Mouse (Mus musculus) C2C12 (cell line): ENCODE data around the gene Ss18l2. TPM values are rescaled to one million over a fixed set of nuclear protein-coding genes. Genes with fewer than 3 reads are reported as not detected.

ENCODE experiments used
- H3K27me3 ChIP-seq: one replicate; pipeline ENCODE4 v1.6.1; 2011; ENCODE audit not compliant: control insufficient read depth, insufficient read depth, insufficient read length
- H3K36me3 ChIP-seq: one replicate; pipeline ENCODE4 v1.6.1; 2011; ENCODE audit not compliant: control insufficient read depth, insufficient read depth
- H3K4me3 ChIP-seq: one replicate; pipeline ENCODE4 v1.5.1; 2011; ENCODE audit warnings: mild to moderate bottlenecking, control low read depth; ENCODE audit not compliant: poor library complexity, insufficient read depth, severe bottlenecking
- H3K79me2 ChIP-seq: one replicate; pipeline ENCODE4 v1.6.1; 2011; ENCODE audit not compliant: control insufficient read depth, insufficient read depth
- H3K79me3 ChIP-seq: one replicate; pipeline ENCODE4 v1.6.1; 2011; ENCODE audit warnings: low read depth, control low read depth
- H3ac ChIP-seq: one replicate; pipeline ENCODE3; 2011; ENCODE audit warnings: low read depth; ENCODE audit not compliant: control insufficient read depth, insufficient read length
- CEBPB ChIP-seq: IDR thresholded peaks from one replicate; pipeline ENCODE4 v1.6.1; 2011; ENCODE audit warnings: low read depth, mild to moderate bottlenecking, control low read depth, moderate library complexity
- CTCF ChIP-seq: IDR thresholded peaks from one replicate; pipeline ENCODE4 v1.5.1; 2011; ENCODE audit not compliant: control insufficient read depth, insufficient read depth, insufficient read length
- FOSL1 ChIP-seq: IDR thresholded peaks from one replicate; pipeline ENCODE4 v1.8.0; 2011; ENCODE audit warnings: mild to moderate bottlenecking, low read length; ENCODE audit not compliant: poor library complexity, insufficient read depth, severe bottlenecking
- MAX ChIP-seq: IDR thresholded peaks from one replicate; pipeline ENCODE4 v1.6.1; 2011; ENCODE audit warnings: mild to moderate bottlenecking, control low read depth
- MYOD1 ChIP-seq: IDR thresholded peaks from one replicate; pipeline ENCODE4 v1.6.1; 2011; ENCODE audit warnings: low read depth; ENCODE audit not compliant: control insufficient read depth, insufficient read length
- MYOG ChIP-seq: IDR thresholded peaks from one replicate; pipeline ENCODE4 v1.6.1; 2011; ENCODE audit not compliant: control insufficient read depth, insufficient read length; ENCODE audit errors: extremely low read depth
- USF1 ChIP-seq: IDR thresholded peaks from one replicate; pipeline ENCODE4 v1.6.1; 2011; ENCODE audit warnings: low read depth, mild to moderate bottlenecking, control low read depth, moderate library complexity
- polyA plus RNA-seq: library from polyadenylated mRNA; unstranded; fragments of >200 nt; fragmentation: generic; extraction: Trizol; gene quantifications from one replicate; pipeline ENCODE4 v1.2.1, GENCODE M21; 2012; ENCODE audit warnings: missing spikeins

Ss18l2 gene
- polyA plus RNA-seq, 1 experiment: 44.7 TPM

GRCm38 (mm10) chr9:121761787-121762186, 51.7 kb downstream of the Ss18l2 start:
- H3K4me3 ChIP-seq: no peak overlapping the region
- no peak for TF ChIP-seq CEBPB
- TF ChIP-seq CTCF: no peak
- TF ChIP-seq MAX: no peak
- no peak for TF ChIP-seq MYOD1
- TF ChIP-seq USF1: no peak
- TF ChIP-seq FOSL1: no peak
- TF ChIP-seq MYOG: no peak
- H3ac ChIP-seq: no peak overlapping the region
- H3K36me3 ChIP-seq: peaks cover 3% of the 10 kb centered on the region
- no peaks in the 10 kb centered on the region for H3K79me3 ChIP-seq
- H3K79me2 ChIP-seq: no peaks in the 10 kb centered on the region
- H3K27me3 ChIP-seq: no peaks in the 10 kb centered on the region

GRCm38 (mm10) chr9:121762248-121762647, 52.1 kb downstream of the Ss18l2 start:
- Histone ChIP-seq H3ac (no peak overlapping the region), H3K4me3 (no peak overlapping the region), H3K79me3 (no peaks in the 10 kb centered on the region), H3K79me2 (no peaks in the 10 kb centered on the region), H3K36me3 (no peaks in the 10 kb centered on the region), H3K27me3 (no peaks in the 10 kb centered on the region)
- TF ChIP-seq FOSL1: no peak
- no peak for TF ChIP-seq CTCF
- no peak for TF ChIP-seq MAX
- no peak for TF ChIP-seq CEBPB
- no peak for TF ChIP-seq USF1
- no peak for TF ChIP-seq MYOD1
- no peak for TF ChIP-seq MYOG

- H3K79me3 ChIP-seq: no peaks in the 10 kb centered on the region
- H3K36me3 ChIP-seq: no peaks in the 10 kb centered on the region
- H3K4me3 ChIP-seq: no peak overlapping the region
- H3K27me3 ChIP-seq: no peaks in the 10 kb centered on the region
- H3K79me2 ChIP-seq: no peaks in the 10 kb centered on the region
- H3ac ChIP-seq: no peak overlapping the region
- TF ChIP-seq CEBPB (no peak), MYOG (no peak), FOSL1 (no peak), MYOD1 (no peak), USF1 (no peak), MAX (no peak), CTCF (no peak)
Observed at GRCm38 (mm10) chr9:121762761-121763160, 52.6 kb downstream of the Ss18l2 start.

Other genes with a start within 250 kb of the Ss18l2 start
- gene Cck, start 214.6 kb upstream of the Ss18l2 start, polyA plus RNA-seq: 2.9 TPM
- not detected for gene Lyzl4, start 68.2 kb upstream of the Ss18l2 start, polyA plus RNA-seq
- gene Vipr1, start 67.6 kb upstream of the Ss18l2 start, polyA plus RNA-seq: 0.19 TPM
- 8.0 TPM for gene Sec22c, start 4.8 kb upstream of the Ss18l2 start, polyA plus RNA-seq
- gene Nktr, start 8.8 kb downstream of the Ss18l2 start, polyA plus RNA-seq: 10.7 TPM
- gene Zfp651, start 49.0 kb downstream of the Ss18l2 start, polyA plus RNA-seq: 16.0 TPM
- 2.7 TPM for gene Klhl40, start 67.3 kb downstream of the Ss18l2 start, polyA plus RNA-seq
- 0.07 TPM for gene Hhatl, start 82.2 kb downstream of the Ss18l2 start, polyA plus RNA-seq
- 0.12 TPM for gene Ccdc13, start 129.1 kb downstream of the Ss18l2 start, polyA plus RNA-seq
- gene Higd1a, start 148.0 kb downstream of the Ss18l2 start, polyA plus RNA-seq: 55.5 TPM
- gene Ackr2, start 188.0 kb downstream of the Ss18l2 start, polyA plus RNA-seq: not detected
- not detected for gene Cyp8b1, start 206.0 kb downstream of the Ss18l2 start, polyA plus RNA-seq
- not detected for gene Fam198a, start 240.7 kb downstream of the Ss18l2 start, polyA plus RNA-seq